Mouse (Mus musculus): ENCODE results near the gene Dnajc13. TPM values are rescaled to one million over a fixed set of nuclear protein-coding genes. Genes with fewer than 3 reads are reported as not detected.

Gene Dnajc13
- polyA plus RNA-seq, 1 experiment from 2014 or later, result 9.1 TPM

- Histone ChIP-seq H3K9me3 (replicated peaks; ENCODE audit: control insufficient read depth, low read length) (no peaks in the 10 kb centered on the region), H3K27me3 (ENCODE audit: control insufficient read depth, insufficient read depth, low read depth, low read length) (no peaks in the 10 kb centered on the region), H3K36me3 (ENCODE audit: control insufficient read depth, insufficient read depth) (peaks cover 20% of the 10 kb centered on the region), H3K4me1 (ENCODE audit: control insufficient read depth, low read depth, low read length) (no peaks in the 10 kb centered on the region), H3K9ac (ENCODE audit: low read depth, low read length) (no peak overlapping the region), H3K27ac (ENCODE audit: low read length) (peak overlapping the region; percentile 67), H3K4me3 (ENCODE audit: low read depth, low read length) (no peak overlapping the region), H3K4me2 (ENCODE audit: low read depth, low read length) (no peak overlapping the region)
- peak; percentile 93 for ATAC-seq (ENCODE audit: low read depth)
- 70% methylated on average over 7 of the region's 7 CpGs for WGBS (ENCODE audit: insufficient replicate concordance)
These were observed 101.6 kb downstream of the Dnajc13 start for GRCm38 (mm10) chr9:104161117-104161516.

DNA sequence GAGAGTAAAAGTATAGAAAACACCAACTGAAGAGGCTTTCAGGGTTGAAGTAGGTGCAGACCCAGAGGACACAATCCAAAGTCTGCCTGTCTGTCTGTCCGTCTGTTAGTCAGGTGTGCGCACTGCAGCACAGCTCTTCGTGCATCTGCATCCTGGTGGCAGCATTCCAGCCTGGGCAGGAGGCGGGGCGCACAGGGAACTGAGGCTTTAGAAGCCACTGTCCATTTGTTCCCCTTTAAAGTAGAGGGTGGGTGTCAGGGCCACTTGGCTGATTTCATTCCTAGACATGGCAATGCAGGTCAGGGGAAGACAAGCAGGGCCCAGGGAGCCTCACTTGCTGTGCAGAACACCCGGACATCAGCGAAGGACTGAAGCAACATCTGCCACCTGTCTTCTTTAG, 105.4 kb downstream of the Dnajc13 start:
- no peaks in the 10 kb centered on the region for H3K4me1 ChIP-seq (ENCODE audit: control insufficient read depth, low read depth, low read length)
- H3K4me2 ChIP-seq (ENCODE audit: low read depth, low read length), result no peak overlapping the region
- H3K27me3 ChIP-seq (ENCODE audit: control insufficient read depth, insufficient read depth, low read depth, low read length), result no peaks in the 10 kb centered on the region
- 87% methylated on average over 7 of the region's 7 CpGs for WGBS (ENCODE audit: insufficient replicate concordance)
- ATAC-seq (ENCODE audit: low read depth), result no peak
- no peaks in the 10 kb centered on the region for H3K9me3 ChIP-seq (replicated peaks; ENCODE audit: control insufficient read depth, low read length)
- no peak overlapping the region for H3K27ac ChIP-seq (ENCODE audit: low read length)
- H3K9ac ChIP-seq (ENCODE audit: low read depth, low read length), result no peak overlapping the region
- peaks cover 32% of the 10 kb centered on the region for H3K36me3 ChIP-seq (ENCODE audit: control insufficient read depth, insufficient read depth)
- H3K4me3 ChIP-seq (ENCODE audit: low read depth, low read length), result no peak overlapping the region

DNA sequence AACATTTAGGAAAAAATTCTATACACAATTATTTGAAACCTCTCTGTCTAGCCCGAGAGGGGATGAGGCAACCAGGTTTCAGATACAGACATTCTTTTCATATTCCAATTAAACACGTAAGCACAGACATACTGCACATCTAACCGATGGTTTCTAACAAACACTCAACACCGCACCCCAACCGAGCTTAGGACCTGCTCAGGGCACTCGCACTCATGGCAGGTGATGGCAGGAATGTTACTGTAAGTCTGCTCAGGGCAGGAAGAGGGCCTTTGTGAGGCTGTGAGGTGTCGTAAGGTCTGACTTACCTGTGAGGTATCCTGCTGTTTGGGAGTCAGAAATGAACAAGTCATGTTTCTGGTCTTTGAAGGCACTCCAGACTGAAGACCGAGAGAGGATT, 106.2 kb downstream of the Dnajc13 start:
- peaks cover 29% of the 10 kb centered on the region for H3K36me3 ChIP-seq (ENCODE audit: control insufficient read depth, insufficient read depth)
- ATAC-seq (ENCODE audit: low read depth), result no peak
- no peaks in the 10 kb centered on the region for H3K4me1 ChIP-seq (ENCODE audit: control insufficient read depth, low read depth, low read length)
- H3K9me3 ChIP-seq (replicated peaks; ENCODE audit: control insufficient read depth, low read length), result no peaks in the 10 kb centered on the region
- no peak overlapping the region for H3K4me2 ChIP-seq (ENCODE audit: low read depth, low read length)
- H3K27ac ChIP-seq (ENCODE audit: low read length), result no peak overlapping the region
- no peak overlapping the region for H3K4me3 ChIP-seq (ENCODE audit: low read depth, low read length)
- 81% methylated on average over 8 of the region's 8 CpGs for WGBS (ENCODE audit: insufficient replicate concordance)
- H3K27me3 ChIP-seq (ENCODE audit: control insufficient read depth, insufficient read depth, low read depth, low read length), result no peaks in the 10 kb centered on the region
- H3K9ac ChIP-seq (ENCODE audit: low read depth, low read length), result no peak overlapping the region

DNA sequence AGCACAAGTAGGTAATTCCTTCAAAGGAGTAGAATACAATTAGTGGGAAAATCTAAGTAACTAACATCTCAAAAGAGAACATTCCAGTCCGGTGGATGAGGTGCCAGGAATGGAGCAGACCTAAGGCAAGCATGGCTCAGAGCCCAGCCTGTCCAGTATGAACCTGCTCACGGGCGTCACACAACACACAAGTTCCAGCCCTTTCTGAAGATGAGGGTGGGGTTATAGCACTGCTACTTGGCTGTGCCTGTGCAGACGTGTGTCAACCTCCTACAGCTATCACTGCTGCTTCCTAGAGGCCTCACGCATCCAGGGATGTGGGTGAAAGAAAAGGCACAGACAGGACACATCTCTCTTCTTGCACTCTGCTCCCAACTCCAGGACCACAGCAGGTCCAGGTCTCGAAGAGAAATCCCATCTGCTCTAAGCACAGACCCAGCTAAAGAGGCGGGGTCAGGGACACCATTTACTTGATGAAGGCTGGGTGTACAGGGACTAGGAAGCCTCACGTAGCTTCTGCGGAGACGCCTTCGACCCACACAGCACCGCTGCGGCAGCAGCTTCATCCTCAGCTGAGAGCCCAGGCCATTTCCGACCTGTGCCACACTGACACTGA, 107.5 kb downstream of the Dnajc13 start:
- Histone ChIP-seq H3K4me1 (ENCODE audit: control insufficient read depth, low read depth, low read length) (no peaks in the 10 kb centered on the region), H3K27me3 (ENCODE audit: control insufficient read depth, insufficient read depth, low read depth, low read length) (no peaks in the 10 kb centered on the region), H3K36me3 (ENCODE audit: control insufficient read depth, insufficient read depth) (peaks cover 29% of the 10 kb centered on the region), H3K27ac (ENCODE audit: low read length) (no peak overlapping the region), H3K4me3 (ENCODE audit: low read depth, low read length) (no peak overlapping the region), H3K9ac (ENCODE audit: low read depth, low read length) (no peak overlapping the region), H3K9me3 (replicated peaks; ENCODE audit: control insufficient read depth, low read length) (no peaks in the 10 kb centered on the region), H3K4me2 (ENCODE audit: low read depth, low read length) (no peak overlapping the region)
- ATAC-seq (ENCODE audit: low read depth), result no peak
- WGBS (ENCODE audit: insufficient replicate concordance), result 81% methylated on average over 14 of the region's 14 CpGs

- no peaks in the 10 kb centered on the region for H3K9me3 ChIP-seq (replicated peaks; ENCODE audit: control insufficient read depth, low read length)
- H3K27me3 ChIP-seq (ENCODE audit: control insufficient read depth, insufficient read depth, low read depth, low read length), result no peaks in the 10 kb centered on the region
- no peak overlapping the region for H3K4me2 ChIP-seq (ENCODE audit: low read depth, low read length)
- no peak overlapping the region for H3K27ac ChIP-seq (ENCODE audit: low read length)
- H3K36me3 ChIP-seq (ENCODE audit: control insufficient read depth, insufficient read depth), result peaks cover 27% of the 10 kb centered on the region
- H3K9ac ChIP-seq (ENCODE audit: low read depth, low read length), result no peak overlapping the region
- WGBS (ENCODE audit: insufficient replicate concordance), result 84% methylated on average over 7 of the region's 7 CpGs
- no peak overlapping the region for H3K4me3 ChIP-seq (ENCODE audit: low read depth, low read length)
- ATAC-seq (ENCODE audit: low read depth), result no peak
- no peaks in the 10 kb centered on the region for H3K4me1 ChIP-seq (ENCODE audit: control insufficient read depth, low read depth, low read length)
These were observed 110.6 kb downstream of the Dnajc13 start for GRCm38 (mm10) chr9:104152121-104152520.

GRCm38 (mm10) chr9:104148969-104149368, 113.8 kb downstream of the Dnajc13 start:
- Histone ChIP-seq H3K9me3 (replicated peaks; ENCODE audit: control insufficient read depth, low read length) (no peaks in the 10 kb centered on the region), H3K27ac (ENCODE audit: low read length) (no peak overlapping the region), H3K27me3 (ENCODE audit: control insufficient read depth, insufficient read depth, low read depth, low read length) (no peaks in the 10 kb centered on the region), H3K4me3 (ENCODE audit: low read depth, low read length) (no peak overlapping the region), H3K4me1 (ENCODE audit: control insufficient read depth, low read depth, low read length) (no peaks in the 10 kb centered on the region), H3K9ac (ENCODE audit: low read depth, low read length) (no peak overlapping the region), H3K4me2 (ENCODE audit: low read depth, low read length) (no peak overlapping the region), H3K36me3 (ENCODE audit: control insufficient read depth, insufficient read depth) (peaks cover 6% of the 10 kb centered on the region)
- no peak for ATAC-seq (ENCODE audit: low read depth)
- 73% methylated on average over 7 of the region's 7 CpGs for WGBS (ENCODE audit: insufficient replicate concordance)

DNA sequence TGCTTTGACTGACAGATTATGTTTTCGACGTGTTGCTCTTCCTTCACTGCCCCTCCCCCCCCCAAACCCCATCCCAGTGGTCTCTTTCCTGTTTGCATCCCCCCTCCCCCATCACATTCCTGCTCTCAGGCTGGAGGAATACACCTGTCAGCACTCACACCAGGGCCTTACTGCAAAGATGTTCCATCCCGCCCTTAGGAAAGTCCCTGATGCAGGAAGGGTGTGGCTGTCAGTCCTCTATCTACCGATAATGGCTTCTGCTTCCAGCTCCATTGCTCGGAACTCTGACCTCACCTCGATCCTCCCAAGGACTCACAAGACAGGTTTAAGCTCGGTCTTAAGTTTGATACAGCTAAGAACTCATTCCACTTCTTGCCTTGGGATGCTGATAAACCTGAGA, 116.0 kb downstream of the Dnajc13 start:
- Histone ChIP-seq H3K4me1 (ENCODE audit: control insufficient read depth, low read depth, low read length) (no peaks in the 10 kb centered on the region), H3K4me3 (ENCODE audit: low read depth, low read length) (no peak overlapping the region), H3K36me3 (ENCODE audit: control insufficient read depth, insufficient read depth) (peaks cover 2% of the 10 kb centered on the region; the same call in 1 of the 2 replicates), H3K9me3 (replicated peaks; ENCODE audit: control insufficient read depth, low read length) (no peaks in the 10 kb centered on the region), H3K4me2 (ENCODE audit: low read depth, low read length) (no peak overlapping the region), H3K9ac (ENCODE audit: low read depth, low read length) (no peak overlapping the region), H3K27ac (ENCODE audit: low read length) (no peak overlapping the region), H3K27me3 (ENCODE audit: control insufficient read depth, insufficient read depth, low read depth, low read length) (no peaks in the 10 kb centered on the region)
- WGBS (ENCODE audit: insufficient replicate concordance), result 72% methylated on average over 7 of the region's 7 CpGs
- no peak for ATAC-seq (ENCODE audit: low read depth)

DNA sequence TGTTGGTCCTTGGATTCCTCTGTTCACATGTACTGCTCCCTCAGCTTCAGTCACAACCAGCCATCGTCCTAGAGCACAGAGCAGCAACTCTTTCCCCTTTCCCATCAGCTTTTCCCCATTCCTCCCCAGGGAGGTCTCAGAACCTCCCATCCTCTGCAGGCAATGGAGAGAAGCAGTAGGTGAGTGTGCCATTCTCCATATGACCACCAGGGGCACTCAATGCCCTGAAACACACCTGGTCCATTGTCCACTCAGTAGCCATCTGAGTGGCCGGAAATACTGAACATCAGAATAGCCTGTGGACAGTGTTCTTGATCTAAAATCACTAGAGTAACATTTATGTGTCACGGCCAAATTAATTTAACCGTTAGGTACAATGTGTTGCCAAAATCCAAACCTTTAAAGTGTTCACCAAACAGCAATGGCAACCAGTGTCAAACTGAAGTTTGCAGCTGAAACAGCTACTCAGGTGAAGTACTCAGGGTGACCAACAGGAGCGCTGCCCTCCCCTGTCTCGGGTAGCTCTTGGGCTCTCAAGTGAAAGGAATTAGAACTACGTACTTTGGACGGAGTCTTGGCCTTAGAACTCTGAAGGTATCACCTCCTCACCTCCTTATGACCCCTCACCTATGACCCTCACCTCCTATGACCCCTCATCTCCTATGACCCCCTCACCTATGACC, 118.3 kb downstream of the Dnajc13 start:
- H3K27me3 ChIP-seq (ENCODE audit: control insufficient read depth, insufficient read depth, low read depth, low read length), result no peaks in the 10 kb centered on the region
- H3K9me3 ChIP-seq (replicated peaks; ENCODE audit: control insufficient read depth, low read length), result no peaks in the 10 kb centered on the region
- no peak overlapping the region for H3K4me2 ChIP-seq (ENCODE audit: low read depth, low read length)
- ATAC-seq (ENCODE audit: low read depth), result no peak
- 63% methylated on average over 8 of the region's 8 CpGs for WGBS (ENCODE audit: insufficient replicate concordance)
- no peak overlapping the region for H3K27ac ChIP-seq (ENCODE audit: low read length)
- no peak overlapping the region for H3K4me3 ChIP-seq (ENCODE audit: low read depth, low read length)
- no peak overlapping the region for H3K9ac ChIP-seq (ENCODE audit: low read depth, low read length)
- no peaks in the 10 kb centered on the region for H3K4me1 ChIP-seq (ENCODE audit: control insufficient read depth, low read depth, low read length)
- H3K36me3 ChIP-seq (ENCODE audit: control insufficient read depth, insufficient read depth), result no peaks in the 10 kb centered on the region

GRCm38 (mm10) chr9:104142805-104143204, 119.9 kb downstream of the Dnajc13 start:
- H3K27ac ChIP-seq (ENCODE audit: low read length), result no peak overlapping the region
- no peaks in the 10 kb centered on the region for H3K4me1 ChIP-seq (ENCODE audit: control insufficient read depth, low read depth, low read length)
- no peak overlapping the region for H3K4me2 ChIP-seq (ENCODE audit: low read depth, low read length)
- no peak overlapping the region for H3K9ac ChIP-seq (ENCODE audit: low read depth, low read length)
- ATAC-seq (ENCODE audit: low read depth), result 0 out of 2 replicates have a peak, but pooled peaks have one; percentile 27
- H3K36me3 ChIP-seq (ENCODE audit: control insufficient read depth, insufficient read depth), result no peaks in the 10 kb centered on the region
- H3K27me3 ChIP-seq (ENCODE audit: control insufficient read depth, insufficient read depth, low read depth, low read length), result no peaks in the 10 kb centered on the region
- H3K4me3 ChIP-seq (ENCODE audit: low read depth, low read length), result no peak overlapping the region
- no peaks in the 10 kb centered on the region for H3K9me3 ChIP-seq (replicated peaks; ENCODE audit: control insufficient read depth, low read length)
- 71% methylated on average over 14 of the region's 14 CpGs for WGBS (ENCODE audit: insufficient replicate concordance)
